Mouse (Mus musculus) lung, postnatal 0 days (tissue): Measurements from ENCODE around the gene Hspb7.

Experiments
- CTCF ChIP-seq: IDR thresholded peaks from 2 replicates; pipeline ENCODE4 v1.5.1; 2016; ENCODE audit warnings: antibody characterized with exemption, mild to moderate bottlenecking
- EP300 ChIP-seq: IDR thresholded peaks from 2 replicates; pipeline ENCODE4 v1.6.1; 2016; ENCODE audit warnings: antibody characterized with exemption, mild to moderate bottlenecking, control low read depth

GRCm38 (mm10) chr4:141422841-141423240 is 2.3 kb downstream of the Hspb7 start:
- no peak for TF ChIP-seq CTCF
- TF ChIP-seq EP300: no peak
